Mouse (Mus musculus) heart, postnatal 14 days (tissue): Measurements from ENCODE around the gene Cfap52. TPM values are rescaled to one million over a fixed set of nuclear protein-coding genes. Genes with fewer than 3 reads are reported as not detected.
A peak's percentile ranks its signal among the peaks of the same experiment; 100 is the strongest.

Experiments
- DNase-seq, 2 experiments: peaks; one replicate each; pipeline ENCODE4 v3.0.0; 2021 to 2022
- intact Hi-C: fragments of 180-260 bp; cut with DNase I; formaldehyde crosslinking; loops from one replicate; pipeline ENCODE4 v1.15.1; 2025
- total RNA-seq, 2 experiments: library from RNA; stranded (reverse); gene quantifications; 2 replicates each; pipeline ENCODE4 v1.2.3; 2021

Cfap52 gene
- total RNA-seq, 2 experiments from 2014 or later, result 0.27 to 0.41 TPM

- DNase-seq, result no peak
- intact Hi-C loops, result no loop called here
Measured at GRCm38 (mm10) chr11:67932156-67932555, 33.3 kb downstream of the Cfap52 start.

- intact Hi-C loops, result loop anchor here (2.0 kb wide), 1 partner anchor 108 kb away; no protein-coding TSS in a partner anchor
- no peak for DNase-seq
Measured at GRCm38 (mm10) chr11:67926348-67927055, 38.9 kb downstream of the Cfap52 start.

- intact Hi-C loops, result no loop called here
- no peak for DNase-seq
Measured at GRCm38 (mm10) chr11:67925000-67925399, 40.5 kb downstream of the Cfap52 start.

GRCm38 (mm10) chr11:67923720-67924119 lies 41.7 kb downstream of the Cfap52 start:
- intact Hi-C loops, result loop anchor here (2.0 kb wide), 1 partner anchor 27 kb away; no protein-coding TSS in a partner anchor
- no peak for DNase-seq

GRCm38 (mm10) chr11:67922755-67923125 lies 42.7 kb downstream of the Cfap52 start:
- intact Hi-C loops, result loop anchor here (2.0 kb wide), 1 partner anchor 26 kb away; no protein-coding TSS in a partner anchor
- DNase-seq, result peak; percentile 73 to 74

- peak; percentile 72 to 79 for DNase-seq
- intact Hi-C loops, result loop anchor here (2.0 kb wide), 1 partner anchor 25 kb away; no protein-coding TSS in a partner anchor
Measured at GRCm38 (mm10) chr11:67921827-67922754, 43.4 kb downstream of the Cfap52 start, which contains the start of gene Usp43. Gene Usp43 (minus strand): TSS chr11:67922153.

GRCm38 (mm10) chr11:67921091-67921826 lies 44.2 kb downstream of the Cfap52 start:
- intact Hi-C loops, result no loop called here
- DNase-seq, result peak; percentile 66 to 70

GRCm38 (mm10) chr11:67920226-67920960 lies 45.1 kb downstream of the Cfap52 start:
- DNase-seq, result no peak
- intact Hi-C loops, result no loop called here

GRCm38 (mm10) chr11:67919593-67919992 lies 45.9 kb downstream of the Cfap52 start:
- DNase-seq, result no peak
- intact Hi-C loops, result no loop called here

GRCm38 (mm10) chr11:67917126-67917525 lies 48.3 kb downstream of the Cfap52 start:
- intact Hi-C loops, result no loop called here
- no peak for DNase-seq

- DNase-seq, result no peak
- intact Hi-C loops, result no loop called here
Measured at GRCm38 (mm10) chr11:67911074-67911473, 54.4 kb downstream of the Cfap52 start.

- DNase-seq, result no peak
- intact Hi-C loops, result no loop called here
Measured at GRCm38 (mm10) chr11:67903756-67904155, 61.7 kb downstream of the Cfap52 start.

- DNase-seq, result peak; percentile 81 to 85
- intact Hi-C loops, result loop anchor here (2.0 to 10.0 kb wide), 3 partner anchors 26 to 508 kb away; partner anchors contain the start of genes Cfap52, Ntn1, Stx8 and Usp43
Measured at GRCm38 (mm10) chr11:67897064-67897560, 68.3 kb downstream of the Cfap52 start.

- intact Hi-C loops, result loop anchor here (2.0 to 10.0 kb wide), 3 partner anchors 27 to 509 kb away; partner anchors contain the start of genes Cfap52, Ntn1, Stx8 and Usp43
- no peak for DNase-seq
Measured at GRCm38 (mm10) chr11:67895641-67896040, 69.8 kb downstream of the Cfap52 start.

GRCm38 (mm10) chr11:67888521-67888920 lies 76.9 kb downstream of the Cfap52 start:
- intact Hi-C loops, result no loop called here
- no peak for DNase-seq

- no peak for DNase-seq
- intact Hi-C loops, result no loop called here
Measured at GRCm38 (mm10) chr11:67885921-67886320, 79.5 kb downstream of the Cfap52 start.
